Mouse (Mus musculus) Patski (cell line): ENCODE measurements around the gene Olfr1248. TPM values are rescaled to one million over a fixed set of nuclear protein-coding genes. Genes with fewer than 3 reads are reported as not detected.
"Not testable (repeated sequence)": the region's sequence is repeated elsewhere in the genome, so short reads cannot be mapped to it uniquely, and the experiment has no call there.

Experiments used
- ATAC-seq: fragments of 100-300 bp; one replicate; pipeline ENCODE4 v1.8.0; 2021
- CTCF ChIA-PET: fragments of 350-600 bp; sonication (Branson Sonifier 250); formaldehyde crosslinking; loops from one replicate; lab custom pipeline; 2022; ENCODE audit warnings: inconsistent platforms; lab: Charles Lee
- POLR2A ChIA-PET: fragments of 350-600 bp; sonication (Branson Sonifier 250); formaldehyde crosslinking; loops from one replicate; lab custom pipeline; 2022; ENCODE audit warnings: antibody characterized with exemption, inconsistent platforms; lab: Charles Lee
- DNase-seq: peaks from one replicate; pipeline ENCODE4 v3.0.0-alpha.2; 2011; ENCODE audit warnings: low read depth, low spot score
- H3K27me3 ChIP-seq: fragments of 371-371 bp; one replicate; pipeline ENCODE4 v1.5.1; 2021
- CTCF ChIP-seq: fragments of 100-300 bp; IDR thresholded peaks from one replicate; pipeline ENCODE4 v1.5.1; 2021
- in situ Hi-C: fragments of 300-500 bp; cut with MboI; formaldehyde crosslinking; loops from 3 replicates; pipeline ENCODE4 v1.11.1; 2018; ENCODE audit warnings: low pct_unique_long_range_greater_than_20kb, mixed read lengths
- polyA plus RNA-seq: library from polyadenylated mRNA; unstranded; gene quantifications from one replicate; pipeline ENCODE4 v1.2.3, GENCODE M21; 2021

The Olfr1248 gene
- polyA plus RNA-seq = not detected

- POLR2A ChIA-PET, H3K27me3 ChIP-seq, ATAC-seq, DNase-seq, CTCF ChIA-PET, in situ Hi-C loops: not testable (repeated sequence)
Measured at GRCm38 (mm10) chr2:89618145-89618544, at the start of gene Olfr1248. Olfr1248 (minus strand) TSS chr2:89618245.

- ChIA-PET POLR2A (no interaction called here), CTCF (no interaction called here)
- TF ChIP-seq CTCF = no peak
- DNase-seq (no peak), ATAC-seq (no peak)
- in situ Hi-C loops = loop anchor here (5.0 kb wide), 1 partner anchor 34 kb away; no protein-coding TSS in a partner anchor
- H3K27me3 ChIP-seq = no peaks in the 10 kb centered on the region
Measured at GRCm38 (mm10) chr2:89661367-89661766, 43.3 kb upstream of the Olfr1248 start, which contains the start of gene Olfr1250. Olfr1250 (minus strand) TSS chr2:89661467.

- no peak for DNase-seq
- ChIA-PET POLR2A (no interaction called here), CTCF (no interaction called here)
- TF ChIP-seq CTCF = no peak
- H3K27me3 ChIP-seq = no peaks in the 10 kb centered on the region
- ATAC-seq = no peak
- in situ Hi-C loops = no loop called here
Measured at GRCm38 (mm10) chr2:89634883-89635282, 16.8 kb upstream of the Olfr1248 start, which contains the start of gene Olfr1249. Olfr1249 (minus strand) TSS chr2:89634983.

- no peaks in the 10 kb centered on the region for H3K27me3 ChIP-seq
- TF ChIP-seq CTCF = no peak
- ATAC-seq (no peak), DNase-seq (no peak)
- in situ Hi-C loops = no loop called here
- ChIA-PET POLR2A (no interaction called here), CTCF (no interaction called here)
Measured at GRCm38 (mm10) chr2:89614030-89614429, 4.0 kb downstream of the Olfr1248 start, which contains the start of gene Olfr1247. Olfr1247 (minus strand) TSS chr2:89614130.

GRCm38 (mm10) chr2:89593057-89593456, 25.0 kb downstream of the Olfr1248 start, which contains the start of gene Olfr1246:
Olfr1246 (minus strand) TSS chr2:89593157.
- ATAC-seq = no peak
- TF ChIP-seq CTCF = no peak
- POLR2A ChIA-PET = no interaction called here
- DNase-seq = no peak
- CTCF ChIA-PET = no interaction called here
- in situ Hi-C loops = no loop called here
- no peaks in the 10 kb centered on the region for H3K27me3 ChIP-seq

GRCm38 (mm10) chr2:89578347-89578746, 39.7 kb downstream of the Olfr1248 start, which contains the start of gene Olfr1245:
Olfr1245 (minus strand) TSS chr2:89578447.
- TF ChIP-seq CTCF = no peak
- DNase-seq (no peak), ATAC-seq (no peak)
- CTCF ChIA-PET = no interaction called here
- H3K27me3 ChIP-seq = no peaks in the 10 kb centered on the region
- in situ Hi-C loops = no loop called here
- POLR2A ChIA-PET = no interaction called here

Other genes starting within 250 kb of the Olfr1248 start
- gene Olfr1238, start 208.6 kb downstream of the Olfr1248 start, polyA plus RNA-seq = not detected
- not detected for gene Olfr1239, start 197.8 kb downstream of the Olfr1248 start, polyA plus RNA-seq
- not detected for gene Olfr1240, start 175.2 kb downstream of the Olfr1248 start, polyA plus RNA-seq
- not detected for gene Olfr1241, start 131.1 kb downstream of the Olfr1248 start, polyA plus RNA-seq
- gene Olfr1242, start 119.9 kb downstream of the Olfr1248 start, polyA plus RNA-seq = not detected
- not detected for gene Olfr1243, start 86.8 kb downstream of the Olfr1248 start, polyA plus RNA-seq
- gene Olfr1245, start 39.8 kb downstream of the Olfr1248 start, polyA plus RNA-seq = not detected
- gene Olfr1246, start 25.1 kb downstream of the Olfr1248 start, polyA plus RNA-seq = not detected
- gene Olfr1247, start 4.1 kb downstream of the Olfr1248 start, polyA plus RNA-seq = 0.09 TPM
- gene Olfr1249, start 16.7 kb upstream of the Olfr1248 start, polyA plus RNA-seq = not detected
- gene Olfr1250, start 43.2 kb upstream of the Olfr1248 start, polyA plus RNA-seq = not detected
- gene Olfr1251, start 53.7 kb upstream of the Olfr1248 start, polyA plus RNA-seq = not detected
- gene Olfr1252, start 106.8 kb upstream of the Olfr1248 start, polyA plus RNA-seq = not detected
- gene Olfr1253, start 138.8 kb upstream of the Olfr1248 start, polyA plus RNA-seq = not detected
- not detected for gene Olfr1254, start 175.4 kb upstream of the Olfr1248 start, polyA plus RNA-seq
- not detected for gene Olfr1255, start 193.8 kb upstream of the Olfr1248 start, polyA plus RNA-seq
- 0.01 TPM for gene Olfr1256, start 223.3 kb upstream of the Olfr1248 start, polyA plus RNA-seq
- not detected for gene Olfr48, start 230.0 kb upstream of the Olfr1248 start, polyA plus RNA-seq